Mouse (Mus musculus): ENCODE results near the gene Mphosph6.

The Mphosph6 gene

DNA sequence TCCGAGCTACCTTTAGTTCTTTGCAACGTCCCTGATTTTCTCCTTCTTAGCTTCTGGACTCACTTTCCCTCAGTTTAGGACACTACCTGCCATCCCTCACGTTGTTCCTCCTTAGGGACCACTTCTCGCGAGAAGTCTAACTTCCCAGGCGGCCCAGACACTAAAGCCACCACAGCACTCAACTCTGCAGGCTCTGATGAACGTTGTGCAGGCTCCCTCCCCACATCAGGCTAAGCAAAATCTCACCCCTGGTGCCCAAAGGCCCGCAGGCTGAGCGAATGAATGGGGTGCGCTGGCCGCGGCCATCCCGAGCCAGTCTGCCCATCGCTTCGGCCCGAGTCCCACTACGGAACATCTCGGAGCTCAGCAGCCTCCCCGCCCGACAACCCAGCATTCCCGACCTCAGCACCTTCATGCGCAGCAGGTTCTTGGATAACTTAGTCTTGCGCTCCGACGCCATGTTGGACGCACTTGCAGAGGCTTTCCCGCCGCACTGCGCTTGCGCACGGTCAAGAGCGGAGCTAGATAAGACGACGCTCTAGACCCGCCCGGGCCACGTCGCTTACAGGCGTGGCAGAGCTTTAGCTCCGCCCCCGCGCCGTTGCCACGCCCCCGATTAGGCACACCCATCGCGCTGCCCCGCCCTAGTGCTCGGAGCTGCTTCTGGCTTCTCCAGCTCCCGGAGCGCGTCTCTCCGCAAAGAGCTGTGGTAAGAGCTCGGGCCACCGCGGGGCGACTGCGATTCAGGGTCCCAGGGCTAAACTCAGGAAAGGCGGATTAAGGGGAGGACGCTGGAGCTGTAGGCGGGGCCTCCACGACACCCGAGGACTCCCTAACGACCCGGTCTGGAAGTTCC, at the start of gene Mphosph6:
Gene Mphosph6, minus strand, starts transcription at position 501 of the 856 bp plus-strand sequence.
- DNase-seq (ENCODE audit: low spot score in 2 of 2), result peak; percentile 96 to 99

DNA sequence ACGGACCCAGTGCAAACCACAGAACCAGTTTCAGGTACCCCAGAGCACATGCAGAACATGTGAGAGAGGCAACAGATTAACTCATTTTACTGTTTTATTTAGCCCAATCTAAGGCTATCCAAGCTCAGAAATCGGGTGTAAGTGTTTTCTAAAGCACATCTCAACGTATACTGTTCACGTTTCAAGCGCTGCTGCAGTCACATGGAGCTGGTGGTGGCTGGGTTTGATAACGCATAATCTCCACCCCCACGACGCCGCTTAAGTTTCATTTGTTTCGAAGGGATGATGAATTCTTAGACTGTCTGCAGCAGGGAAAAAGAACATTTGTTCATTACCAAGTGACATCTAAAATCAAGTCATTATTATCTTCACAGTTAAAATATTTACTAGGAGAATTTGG, 48.7 kb upstream of the Mphosph6 start:
- DNase-seq (ENCODE audit: low spot score in 2 of 2), result no peak

DNA sequence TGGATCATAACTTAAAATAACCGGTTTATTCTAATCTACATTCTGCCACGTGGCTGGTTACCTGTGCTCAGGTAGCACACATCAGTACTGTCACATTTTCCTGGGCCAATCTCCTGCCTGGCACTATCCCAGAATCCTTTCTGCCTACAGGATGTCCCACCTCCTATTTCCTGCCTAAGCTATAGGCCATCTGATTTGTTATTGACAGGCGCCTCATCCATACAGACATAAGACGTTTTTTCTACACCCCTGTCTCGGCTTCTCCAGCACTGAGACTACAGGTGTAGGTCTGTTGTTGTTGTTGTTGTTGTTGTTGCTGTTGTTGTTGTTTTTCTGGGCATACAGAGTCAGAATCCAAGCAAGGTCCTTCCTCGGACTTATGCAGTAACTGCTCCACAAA, 46.1 kb upstream of the Mphosph6 start:
- DNase-seq (ENCODE audit: low spot score in 2 of 2), result no peak

DNA sequence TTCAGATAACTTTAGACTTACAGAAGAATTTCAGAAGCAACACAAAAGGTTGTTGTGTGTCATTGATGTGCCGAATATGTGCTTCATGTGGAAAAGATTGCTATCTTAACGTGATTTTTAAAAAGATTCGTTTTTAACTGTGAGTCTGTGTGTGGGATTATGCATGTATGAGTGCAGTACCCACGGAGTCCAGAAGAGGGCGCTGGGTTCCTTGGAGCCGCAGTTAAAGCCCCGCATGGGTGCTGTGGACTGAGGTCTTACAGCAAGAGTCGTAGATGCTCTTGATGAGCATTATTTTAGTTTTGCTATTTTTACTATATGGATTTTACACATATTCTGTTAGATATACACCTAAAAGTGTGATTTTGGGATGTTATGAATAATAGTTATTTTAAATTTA, 42.0 kb upstream of the Mphosph6 start:
- DNase-seq (ENCODE audit: low spot score in 2 of 2), result no peak

DNA sequence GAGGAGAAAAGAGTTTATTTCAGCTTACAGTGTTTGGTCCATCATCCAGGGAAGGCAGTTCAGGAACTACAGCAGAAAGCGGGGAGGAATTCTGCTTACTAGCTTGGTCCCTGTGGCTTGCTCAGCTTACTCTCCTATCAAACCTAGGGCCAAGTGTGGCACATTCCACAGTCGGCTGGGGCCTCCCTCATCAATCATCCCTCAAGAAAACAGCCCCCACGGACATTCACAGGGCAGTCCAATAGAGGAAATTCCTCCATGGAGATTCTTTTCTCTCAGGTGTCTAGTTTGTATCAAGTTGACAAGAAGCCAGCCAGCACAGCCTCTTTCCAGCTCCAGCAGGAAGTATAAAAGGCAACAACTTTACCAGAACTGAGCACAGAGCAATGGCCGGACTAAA, 11.8 kb upstream of the Mphosph6 start:
- DNase-seq (ENCODE audit: low spot score in 2 of 2), result no peak

DNA sequence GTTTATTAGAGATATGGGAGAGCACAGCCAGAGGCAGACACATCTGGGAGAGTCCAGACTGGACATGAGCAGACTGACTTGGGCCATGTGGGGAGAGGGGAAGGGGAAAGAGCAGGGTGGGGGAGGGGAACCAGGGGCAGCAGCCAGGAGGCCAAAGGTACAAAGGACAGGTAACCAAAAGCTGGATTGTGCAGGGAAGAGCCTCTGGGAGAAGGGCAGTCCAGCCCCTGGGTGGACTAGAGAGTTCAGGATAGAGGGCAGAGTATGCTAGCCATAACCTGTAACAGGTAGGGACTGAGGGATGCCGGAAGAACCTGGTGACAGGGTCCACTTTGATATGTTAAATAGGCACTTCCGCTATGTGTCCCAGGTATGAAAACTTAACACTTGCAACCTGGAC, 8.9 kb upstream of the Mphosph6 start:
- DNase-seq (ENCODE audit: low spot score in 2 of 2), result no peak

DNA sequence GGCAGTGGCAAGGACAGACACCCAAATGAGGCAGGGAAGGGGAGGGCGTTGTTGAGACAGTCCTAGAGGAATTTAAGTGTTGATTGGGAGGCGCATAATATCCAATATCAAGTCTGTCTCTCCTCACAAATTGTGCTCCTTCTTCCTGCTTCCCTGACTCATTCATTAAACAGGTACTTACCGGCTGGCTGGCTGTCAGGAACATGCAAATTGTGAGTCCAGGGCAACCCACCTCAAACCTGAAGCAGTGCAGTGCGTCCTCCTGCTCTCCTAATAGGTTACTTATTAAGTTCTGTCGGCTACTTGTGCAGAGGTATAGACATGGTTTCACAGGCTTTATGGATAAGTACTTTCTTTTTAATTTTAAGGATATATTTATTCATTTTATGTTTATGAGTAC, 3.7 kb upstream of the Mphosph6 start:
- DNase-seq (ENCODE audit: low spot score in 2 of 2), result no peak

DNA sequence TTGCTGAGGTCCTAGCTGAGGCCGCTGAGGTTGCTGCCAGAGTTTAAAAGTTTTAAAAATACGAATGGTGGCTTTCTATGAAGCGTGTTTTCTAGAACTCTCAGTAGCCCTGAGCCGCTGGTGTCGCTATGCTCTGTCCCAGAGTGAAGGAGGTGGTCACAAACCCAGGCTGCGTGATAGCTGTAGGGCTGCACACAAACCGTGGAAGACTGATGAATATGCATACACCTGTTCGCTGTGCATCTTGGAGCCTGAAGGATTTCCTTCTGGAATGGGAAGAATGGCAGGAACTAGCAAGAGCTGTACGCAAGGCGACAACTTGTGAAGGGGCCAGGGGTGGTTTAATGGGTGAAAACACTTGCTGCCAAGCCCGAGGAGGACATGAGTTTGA, 551 bp upstream of the Mphosph6 start:
- no peak for DNase-seq (ENCODE audit: low spot score in 2 of 2)

DNA sequence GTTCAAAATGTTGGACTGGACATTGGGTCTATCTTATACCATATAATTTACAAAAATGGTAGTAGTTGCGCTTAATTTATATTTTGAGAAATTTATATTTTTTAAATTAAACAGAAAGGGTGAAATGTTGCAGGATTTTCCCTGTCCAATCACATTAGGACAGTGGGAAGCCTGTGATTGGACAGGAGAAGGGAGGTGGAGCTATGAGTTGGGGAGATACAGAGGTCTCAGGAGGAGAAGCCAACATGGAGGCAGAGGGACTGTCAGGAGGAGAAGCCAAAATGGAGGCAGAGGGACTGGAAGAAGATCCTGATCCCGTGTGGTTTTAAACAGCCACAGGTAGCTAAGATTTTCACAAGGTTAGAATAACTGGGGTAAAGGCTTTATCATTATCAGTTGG, 3.7 kb downstream of the Mphosph6 start:
- DNase-seq (ENCODE audit: low spot score in 2 of 2), result no peak

DNA sequence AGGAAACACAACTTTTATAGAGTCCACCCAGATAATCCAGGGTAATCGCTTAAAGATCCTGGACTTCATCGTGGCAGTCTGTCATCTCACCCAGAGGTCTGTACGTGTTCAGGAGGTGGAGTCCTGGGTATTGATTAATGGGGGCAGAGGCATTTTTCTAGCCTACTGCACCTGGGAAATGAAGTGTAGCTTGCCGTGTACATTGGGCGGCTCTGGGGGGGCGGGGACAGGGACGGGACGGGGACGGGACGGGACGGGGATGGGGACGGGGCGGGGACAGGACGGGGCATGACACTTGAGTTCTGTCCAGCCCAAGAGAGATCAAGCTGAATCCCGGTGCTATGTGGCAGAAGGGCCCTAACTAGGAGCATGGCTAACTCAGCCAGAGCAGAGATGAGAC, 5.3 kb downstream of the Mphosph6 start:
- DNase-seq (ENCODE audit: low spot score in 2 of 2), result no peak

DNA sequence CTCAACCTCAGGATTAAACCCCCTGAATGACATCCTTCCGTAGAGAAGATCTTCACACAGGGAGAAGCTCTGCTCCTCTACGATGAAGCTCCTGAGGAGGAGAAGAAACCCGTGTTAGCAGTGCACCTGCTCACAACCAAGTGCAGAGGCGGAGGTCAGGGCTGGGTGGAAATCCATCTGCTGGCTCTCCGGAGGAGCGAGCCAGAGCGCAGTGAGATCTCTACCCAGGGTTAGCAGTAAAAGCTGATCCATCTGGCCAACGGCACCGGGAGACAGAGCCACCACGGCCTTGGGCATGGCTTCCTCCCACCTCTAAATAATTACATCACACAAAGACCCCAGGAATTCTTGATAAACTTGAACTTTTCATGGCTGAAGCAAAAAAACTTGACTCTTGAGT, 7.2 kb downstream of the Mphosph6 start:
- DNase-seq (ENCODE audit: low spot score in 2 of 2), result no peak

DNA sequence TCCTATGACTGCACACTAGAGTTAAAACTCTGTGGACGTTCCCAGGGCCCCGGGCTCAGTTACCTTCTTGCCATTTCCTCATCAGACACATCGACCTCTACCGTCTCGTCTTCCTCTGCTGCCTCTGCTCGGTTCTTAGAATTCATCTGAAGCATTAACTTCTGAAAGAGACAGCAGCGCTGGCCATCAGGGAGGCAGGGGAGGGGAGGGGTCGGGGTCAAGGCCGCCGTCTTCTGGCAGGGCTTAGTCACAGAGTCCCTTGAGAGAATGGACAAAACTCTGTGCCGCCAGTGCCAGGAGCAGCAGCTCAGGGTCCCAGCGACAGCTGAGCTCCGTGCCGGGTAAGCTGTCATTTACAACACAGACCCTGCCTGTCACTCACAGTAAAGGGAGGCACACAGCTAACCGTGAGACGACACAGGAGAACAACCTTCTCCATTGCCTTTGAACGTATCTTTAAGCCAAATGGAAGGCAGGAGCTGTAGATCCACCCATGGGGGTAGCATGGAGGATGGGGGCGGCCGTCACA, 9.1 kb downstream of the Mphosph6 start:
- no peak for DNase-seq (ENCODE audit: low spot score in 2 of 2)

DNA sequence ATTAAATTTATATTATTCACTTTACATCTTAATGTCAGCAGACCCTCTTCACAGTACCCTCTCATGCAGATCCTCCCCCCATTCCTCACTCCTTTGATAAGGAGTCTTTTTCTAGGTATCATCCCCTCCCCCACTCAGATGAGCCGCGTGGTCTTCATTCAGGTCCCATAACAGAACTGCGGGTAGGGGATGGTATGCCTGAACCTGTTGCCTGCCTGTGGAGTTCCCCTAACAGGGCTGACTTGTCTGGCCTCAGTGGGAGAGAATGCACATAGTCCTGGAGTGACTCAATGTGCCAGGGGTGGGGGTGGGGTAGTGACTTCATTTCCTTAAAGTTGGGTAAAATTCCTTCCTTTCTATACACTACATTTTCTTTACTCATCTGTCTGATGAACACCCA, 15.3 kb downstream of the Mphosph6 start:
- DNase-seq (ENCODE audit: low spot score in 2 of 2), result no peak

DNA sequence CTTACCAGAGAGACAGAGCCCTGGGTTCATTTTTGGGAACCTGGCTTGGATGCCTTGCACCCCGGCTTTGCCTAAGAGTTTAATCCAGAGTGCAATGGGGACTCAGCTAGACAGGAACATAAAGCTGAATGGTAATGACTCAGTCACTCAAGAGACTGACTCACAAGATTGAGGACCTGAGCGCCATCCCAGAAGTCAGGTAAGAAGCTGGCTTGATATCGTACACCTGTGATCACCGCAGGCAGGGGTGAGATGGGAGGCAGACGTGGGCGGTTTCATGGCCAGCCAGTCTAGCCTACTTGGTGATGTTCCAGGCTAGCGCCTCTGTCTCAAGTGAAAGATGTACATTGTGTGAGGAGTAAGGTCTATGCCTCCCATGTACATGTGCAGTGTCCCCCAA, 18.7 kb downstream of the Mphosph6 start:
- no peak for DNase-seq (ENCODE audit: low spot score in 2 of 2)

DNA sequence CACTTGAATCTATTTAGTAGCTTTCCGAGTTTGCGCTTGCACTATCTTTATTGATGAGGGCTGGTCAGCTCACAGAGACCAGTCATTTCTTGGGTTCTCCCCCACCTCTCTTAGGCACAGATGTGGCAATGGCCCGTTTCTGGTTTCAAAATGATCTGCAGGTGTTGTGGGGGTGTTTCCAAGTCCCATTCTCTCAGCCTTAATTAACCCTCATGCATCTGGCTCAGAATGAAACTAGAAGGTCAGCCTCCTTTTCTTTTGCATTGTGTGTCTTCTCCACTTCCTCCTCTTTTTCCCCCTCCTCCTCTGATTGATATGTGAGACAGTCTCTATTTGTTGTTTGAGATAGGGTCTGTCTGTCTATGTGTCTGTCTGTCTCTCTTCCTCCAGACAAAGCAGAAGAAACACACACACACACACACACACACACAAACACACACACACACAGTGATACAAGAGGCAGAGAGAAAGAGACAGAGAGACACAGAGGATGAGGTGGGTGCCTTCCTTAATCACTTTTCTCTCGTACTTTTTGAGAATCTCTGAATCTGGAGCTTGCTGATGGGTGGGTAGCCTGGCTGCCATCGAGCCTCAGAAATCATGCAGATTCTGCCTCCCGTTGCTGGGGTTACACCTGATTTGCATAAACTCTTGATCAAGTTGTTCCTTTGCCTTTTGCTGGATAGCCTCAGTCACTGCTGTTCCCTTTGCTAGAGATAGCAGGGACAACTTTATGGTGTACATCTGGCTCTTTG, 20.2 kb downstream of the Mphosph6 start:
- DNase-seq (ENCODE audit: low spot score in 2 of 2), result no peak

DNA sequence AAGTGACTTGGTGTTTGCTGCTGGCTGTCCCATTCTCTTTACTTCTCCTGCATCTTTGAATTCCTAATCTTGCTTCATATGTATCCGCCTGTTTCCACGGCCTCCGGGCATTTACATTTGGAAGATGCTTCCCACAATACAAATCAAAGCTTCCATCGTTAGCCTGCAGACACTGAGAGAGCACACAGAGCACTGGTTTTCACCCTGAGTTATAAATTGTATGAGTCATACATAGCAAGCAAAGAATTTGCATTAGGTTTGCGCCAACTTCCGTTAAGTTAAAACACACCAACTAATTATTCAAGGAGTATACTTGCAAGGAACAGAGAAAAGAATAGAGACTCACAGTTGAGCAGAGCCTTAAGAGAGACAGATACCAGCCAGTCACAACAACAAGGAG, 22.4 kb downstream of the Mphosph6 start:
- no peak for DNase-seq (ENCODE audit: low spot score in 2 of 2)

DNA sequence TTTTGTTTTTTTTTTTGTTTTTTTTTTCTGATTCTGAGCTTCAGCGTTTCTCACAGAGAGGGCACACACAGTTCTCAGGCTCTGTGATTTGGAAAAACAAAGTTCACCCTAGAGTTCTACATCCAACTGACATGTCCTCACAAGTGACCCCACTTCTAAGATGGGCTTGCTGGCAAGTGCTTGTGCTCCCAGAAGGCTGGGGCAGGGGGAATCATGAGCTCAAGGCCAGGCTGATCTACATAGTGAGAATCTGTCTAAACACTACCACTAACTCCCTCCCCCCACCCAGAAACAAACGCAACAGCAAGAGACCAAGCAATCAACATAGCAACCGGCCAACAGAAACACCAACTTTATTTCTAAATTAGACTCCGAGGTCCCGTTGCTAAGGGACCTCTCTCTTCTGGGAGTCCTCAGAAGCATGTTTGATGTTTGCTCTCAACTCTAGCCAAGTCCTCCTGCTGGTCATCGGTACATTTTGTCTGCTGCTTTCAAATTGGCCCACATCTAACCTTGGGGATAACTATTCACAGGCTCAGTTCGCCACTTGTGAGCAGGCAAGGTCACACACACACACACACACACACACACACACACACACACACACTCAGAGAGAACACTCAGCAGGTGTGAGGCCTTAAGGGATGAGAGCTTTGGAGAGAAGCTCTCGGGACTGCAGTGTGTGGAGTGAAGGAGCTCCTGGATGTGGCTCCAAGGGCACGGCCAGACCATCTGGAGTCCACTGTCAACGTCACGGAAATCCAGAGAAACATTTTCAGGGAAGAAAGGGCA, 23.0 kb downstream of the Mphosph6 start:
- DNase-seq (ENCODE audit: low spot score in 2 of 2), result no peak

DNA sequence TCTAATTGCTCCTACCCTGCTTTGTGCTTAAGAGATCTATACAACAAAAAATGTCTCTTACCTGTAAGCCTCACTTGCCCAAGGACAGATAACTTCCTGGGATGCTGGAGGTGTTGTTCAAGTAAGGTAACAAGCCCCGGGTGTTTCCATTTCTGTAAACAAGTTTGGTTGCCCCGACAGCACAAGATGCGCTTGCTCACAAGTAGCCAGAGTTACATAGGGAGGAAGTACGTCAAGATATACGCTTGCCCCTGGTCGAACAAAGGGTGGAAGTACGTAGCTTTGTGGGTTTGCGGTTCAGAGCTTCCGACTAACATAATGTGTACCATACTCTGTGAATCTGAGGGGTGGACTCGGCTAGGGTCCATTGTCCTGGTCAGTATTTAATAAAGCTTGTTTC, 25.7 kb downstream of the Mphosph6 start:
- no peak for DNase-seq (ENCODE audit: low spot score in 2 of 2)

DNA sequence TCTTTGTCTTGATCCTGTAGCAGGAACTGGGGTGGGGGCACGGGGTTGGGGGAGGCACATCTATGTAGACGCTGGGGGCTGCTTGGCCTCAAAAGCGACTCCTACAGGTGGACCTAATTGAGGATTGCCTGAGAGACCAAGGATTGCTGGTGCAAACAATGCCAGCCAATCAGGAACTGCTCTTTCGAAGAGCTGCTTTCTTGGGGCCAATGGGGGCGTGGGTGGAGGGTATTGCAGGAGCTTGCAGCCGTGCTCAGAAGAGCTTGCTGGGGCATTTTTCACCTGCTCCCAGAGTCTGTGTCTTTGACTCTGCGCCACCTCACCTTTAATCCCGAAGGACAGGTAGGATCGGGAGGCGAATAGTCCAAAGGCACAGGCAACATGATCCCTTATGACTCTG, 26.1 kb downstream of the Mphosph6 start:
- no peak for DNase-seq (ENCODE audit: low spot score in 2 of 2)

DNA sequence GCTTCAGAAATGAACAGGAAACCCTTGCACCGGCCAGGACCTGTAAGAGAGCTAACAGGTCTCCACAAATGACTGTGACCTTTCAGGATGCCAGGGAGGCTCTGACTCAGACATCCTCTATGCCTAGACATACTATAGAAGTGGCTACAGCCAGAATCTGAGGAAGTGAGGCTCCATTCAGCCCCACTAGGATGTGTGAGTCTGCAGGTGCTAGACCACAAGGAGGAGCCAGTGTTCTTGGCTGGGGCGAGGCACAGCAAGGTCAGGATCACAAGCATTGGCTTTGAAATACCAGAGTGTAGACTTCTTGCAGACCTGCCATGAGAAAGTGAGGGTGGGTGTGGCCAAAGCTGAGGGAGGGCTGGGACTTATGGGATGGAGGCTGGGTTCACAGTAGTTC, 29.1 kb downstream of the Mphosph6 start:
- no peak for DNase-seq (ENCODE audit: low spot score in 2 of 2)

DNA sequence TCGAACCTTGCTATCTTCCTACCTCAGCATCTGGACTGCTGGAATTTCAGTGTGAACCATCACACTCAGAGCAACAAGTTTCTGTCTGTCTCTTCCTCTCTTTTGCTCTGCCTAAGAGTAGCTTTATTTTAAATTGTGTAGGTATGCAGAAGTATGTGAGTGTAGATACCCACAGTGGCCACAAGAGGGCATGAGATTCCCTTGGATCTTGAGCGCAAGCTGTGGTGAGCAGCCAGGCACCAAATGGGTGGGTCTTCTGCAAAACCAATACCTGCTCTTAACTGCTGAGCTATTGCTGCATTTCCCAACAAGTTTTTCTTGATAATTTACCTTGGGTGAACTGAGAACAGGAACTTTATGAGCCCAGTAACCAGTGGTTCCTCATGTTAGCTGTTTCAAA, 29.6 kb downstream of the Mphosph6 start:
- DNase-seq (ENCODE audit: low spot score in 2 of 2), result no peak

DNA sequence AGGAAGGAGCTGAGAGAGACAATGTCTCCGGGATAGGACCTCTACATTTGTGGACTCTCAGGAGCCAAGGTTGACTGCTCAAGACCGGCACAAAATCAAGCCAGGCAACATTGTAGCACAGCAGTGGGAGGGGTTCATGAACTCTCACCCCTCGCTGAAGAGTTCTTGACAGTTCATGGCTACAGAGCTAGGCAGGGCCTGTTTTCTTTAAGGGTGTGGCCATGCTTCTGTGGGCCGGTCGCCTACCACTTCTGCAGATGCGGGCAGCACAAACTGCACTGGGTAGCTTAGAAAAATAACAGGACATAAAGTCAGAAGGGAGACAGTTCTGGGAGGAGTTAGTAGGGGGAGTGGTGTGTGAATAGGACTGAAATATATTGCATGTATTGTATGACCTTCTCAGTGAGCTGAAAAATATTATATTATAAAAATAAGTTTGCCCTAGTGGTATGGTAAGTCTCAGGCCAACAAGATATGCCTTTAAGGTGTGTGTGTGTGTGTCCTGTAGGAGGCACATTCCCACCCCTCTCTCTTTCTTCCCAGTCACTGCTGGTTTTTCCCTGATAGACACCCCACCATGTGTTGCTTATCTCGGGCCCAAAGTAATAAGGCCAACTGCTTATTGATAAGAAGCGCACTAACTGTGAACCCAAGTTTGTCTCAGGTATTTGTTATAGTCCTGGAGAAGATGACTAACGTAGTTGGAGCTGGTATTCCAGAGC, 30.5 kb downstream of the Mphosph6 start:
- no peak for DNase-seq (ENCODE audit: low spot score in 2 of 2)
